Mouse (Mus musculus): ENCODE measurements around the gene Olfr849. TPM values are rescaled to one million over a fixed set of nuclear protein-coding genes. Genes with fewer than 3 reads are reported as not detected.

The Olfr849 gene
- 0.49 TPM in 1 of 2 replicates, not detected in the other for total RNA-seq (2017)

GRCm38 (mm10) chr9:19439966-19440365 is at the start of gene Olfr849:
Olfr849 (plus strand) TSS chr9:19440266.
- ATAC-seq (ENCODE audit: extremely low read depth, insufficient number of reproducible peaks, low FRiP score, poor library complexity, severe bottlenecking) = no peak

- no peak for ATAC-seq (ENCODE audit: extremely low read depth, insufficient number of reproducible peaks, low FRiP score, poor library complexity, severe bottlenecking)
Observed at GRCm38 (mm10) chr9:19478148-19478547, 38.1 kb downstream of the Olfr849 start, which contains the start of gene Olfr850. Olfr850 (minus strand) TSS chr9:19478248.

GRCm38 (mm10) chr9:19492995-19493394 is 52.9 kb downstream of the Olfr849 start, which contains the start of gene Olfr851:
Olfr851 (plus strand) TSS chr9:19493295.
- ATAC-seq (ENCODE audit: extremely low read depth, insufficient number of reproducible peaks, low FRiP score, poor library complexity, severe bottlenecking) = no peak

Other genes with a start within 250 kb of the Olfr849 start
- not detected in 2 replicates for gene Olfr843, start 188.3 kb upstream of the Olfr849 start, total RNA-seq (2017)
- not detected in 2 replicates for gene Olfr844, start 123.9 kb upstream of the Olfr849 start, total RNA-seq (2017)
- not detected in 2 replicates for gene Olfr845, start 103.8 kb upstream of the Olfr849 start, total RNA-seq (2017)
- gene Olfr846, start 76.3 kb upstream of the Olfr849 start, total RNA-seq (2017) = not detected in 2 replicates
- gene Olfr847, start 61.6 kb upstream of the Olfr849 start, total RNA-seq (2017) = 1.9 TPM in 1 of 2 replicates, not detected in the other
- not detected in 2 replicates for gene Olfr850, start 38.0 kb downstream of the Olfr849 start, total RNA-seq (2017)
- not detected in 2 replicates for gene Olfr851, start 53.0 kb downstream of the Olfr849 start, total RNA-seq (2017)
- gene Olfr853, start 100.8 kb downstream of the Olfr849 start, total RNA-seq (2017) = not detected in 2 replicates
- not detected in 2 replicates for gene Olfr854, start 127.1 kb downstream of the Olfr849 start, total RNA-seq (2017)
- not detected in 2 replicates for gene Olfr855, start 142.4 kb downstream of the Olfr849 start, total RNA-seq (2017)
- 47.8 and 48.3 TPM in 2 replicates for gene Zfp317, start 181.8 kb downstream of the Olfr849 start, total RNA-seq (2017)

Data from neutrophil, adult 5-6 weeks (primary cell).